Mouse (Mus musculus) erythroid progenitor cell, adult 5-6 weeks (primary cell): ENCODE measurements at regions not wholly inside any gene's neighbourhood (a gene's known extent, or its start where the extent isn't known, plus 50 kb on each side); places are given as distances from the start of the nearest gene placed in this dataset.

Source experiments
- ATAC-seq: replicated peaks from 2 replicates; pipeline ENCODE4 v1.8.0; 2016; ENCODE audit warnings: moderate number of reproducible peaks, mild to moderate bottlenecking, moderate TSS enrichment, inconsistent platforms; ENCODE audit not compliant: poor library complexity, low FRiP score, severe bottlenecking

DNA sequence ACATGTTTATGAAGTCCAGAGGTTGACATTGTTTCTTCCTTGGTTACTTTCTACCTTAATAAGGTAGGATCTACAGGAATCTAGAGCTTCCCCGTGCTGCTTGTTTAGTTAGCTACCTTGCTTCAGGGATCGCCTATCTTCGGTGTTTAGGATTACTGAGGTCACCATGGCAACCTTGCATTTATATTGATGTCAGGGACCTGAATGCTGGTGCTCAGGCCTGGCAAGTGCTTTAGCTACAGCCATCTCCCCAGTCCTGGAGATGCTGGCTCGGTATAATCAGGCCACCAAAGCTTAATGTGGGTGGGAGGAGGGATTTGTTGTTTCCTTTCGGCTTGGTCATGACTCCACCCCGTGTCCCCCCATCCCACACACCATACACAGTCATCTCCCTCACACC, 50.0 kb upstream of the Zc3h12a start:
- ATAC-seq = no peak
